Mouse (Mus musculus): ENCODE results near the gene Adipoq.

Adipoq gene

GRCm38 (mm10) chr16:23115486-23115885, 30.9 kb upstream of the Adipoq start:
- no peak for DNase-seq (ENCODE audit: low spot score in 2 of 2)

- DNase-seq (ENCODE audit: low spot score in 2 of 2), result no peak
These were observed 29.2 kb upstream of the Adipoq start for GRCm38 (mm10) chr16:23117173-23117572.

- no peak for DNase-seq (ENCODE audit: low spot score in 2 of 2)
These were observed 23.9 kb upstream of the Adipoq start for GRCm38 (mm10) chr16:23122446-23122845.

- no peak for DNase-seq (ENCODE audit: low spot score in 2 of 2)
These were observed 23.2 kb upstream of the Adipoq start for GRCm38 (mm10) chr16:23123104-23123503.

- no peak for DNase-seq (ENCODE audit: low spot score in 2 of 2)
These were observed 21.9 kb upstream of the Adipoq start for GRCm38 (mm10) chr16:23124398-23124797.

GRCm38 (mm10) chr16:23127311-23127672, 19.0 kb upstream of the Adipoq start:
- DNase-seq (ENCODE audit: low spot score in 2 of 2), result no peak

GRCm38 (mm10) chr16:23127673-23128375, 18.5 kb upstream of the Adipoq start, which contains the start of gene Rfc4:
Gene Rfc4 (minus strand): TSS chr16:23127737.
- peak; percentile 91 to 94 for DNase-seq (ENCODE audit: low spot score in 2 of 2)

- DNase-seq (ENCODE audit: low spot score in 2 of 2), result no peak
These were observed 16.0 kb upstream of the Adipoq start for GRCm38 (mm10) chr16:23130303-23130702.

GRCm38 (mm10) chr16:23132336-23132735, 14.0 kb upstream of the Adipoq start:
- DNase-seq (ENCODE audit: low spot score in 2 of 2), result no peak

GRCm38 (mm10) chr16:23135421-23136149, 10.8 kb upstream of the Adipoq start:
- no peak for DNase-seq (ENCODE audit: low spot score in 2 of 2)

- DNase-seq (ENCODE audit: low spot score in 2 of 2), result no peak
These were observed 9.8 kb upstream of the Adipoq start for GRCm38 (mm10) chr16:23136406-23136970.

GRCm38 (mm10) chr16:23140911-23141310, 5.4 kb upstream of the Adipoq start:
- DNase-seq (ENCODE audit: low spot score in 2 of 2), result no peak

GRCm38 (mm10) chr16:23144326-23144725, 2.0 kb upstream of the Adipoq start:
- no peak for DNase-seq (ENCODE audit: low spot score in 2 of 2)

GRCm38 (mm10) chr16:23145211-23145610, 1.1 kb upstream of the Adipoq start:
- no peak for DNase-seq (ENCODE audit: low spot score in 2 of 2)

- DNase-seq (ENCODE audit: low spot score in 2 of 2), result no peak
These were observed 2.6 kb downstream of the Adipoq start for GRCm38 (mm10) chr16:23148936-23149335.

GRCm38 (mm10) chr16:23149396-23149795, 3.1 kb downstream of the Adipoq start:
- no peak for DNase-seq (ENCODE audit: low spot score in 2 of 2)

GRCm38 (mm10) chr16:23151423-23151822, 5.1 kb downstream of the Adipoq start:
- DNase-seq (ENCODE audit: low spot score in 2 of 2), result peak; percentile 59 to 63

GRCm38 (mm10) chr16:23154261-23154660, 7.9 kb downstream of the Adipoq start:
- no peak for DNase-seq (ENCODE audit: low spot score in 2 of 2)

- no peak for DNase-seq (ENCODE audit: low spot score in 2 of 2)
These were observed 10.7 kb downstream of the Adipoq start for GRCm38 (mm10) chr16:23157013-23157412.

GRCm38 (mm10) chr16:23158292-23158691, 12.0 kb downstream of the Adipoq start:
- DNase-seq (ENCODE audit: low spot score in 2 of 2), result no peak

- DNase-seq (ENCODE audit: low spot score in 2 of 2), result no peak
These were observed 12.6 kb downstream of the Adipoq start for GRCm38 (mm10) chr16:23158957-23159356.

- no peak for DNase-seq (ENCODE audit: low spot score in 2 of 2)
These were observed 13.4 kb downstream of the Adipoq start for GRCm38 (mm10) chr16:23159749-23160148.

- no peak for DNase-seq (ENCODE audit: low spot score in 2 of 2)
These were observed 15.8 kb downstream of the Adipoq start for GRCm38 (mm10) chr16:23162116-23162515.
